Mouse (Mus musculus) natural killer cell, adult 2 months (primary cell): ENCODE data around the gene Gm13695.
"Not testable (repeated sequence)": the region's sequence is repeated elsewhere in the genome, so short reads cannot be mapped to it uniquely, and the experiment has no call there.

ENCODE experiments used
- DNase-seq, 2 experiments: peaks; one replicate each; pipeline ENCODE4 v3.0.0; 2022; ENCODE audit warnings: low spot score in 2 of 2

Gene Gm13695

DNA sequence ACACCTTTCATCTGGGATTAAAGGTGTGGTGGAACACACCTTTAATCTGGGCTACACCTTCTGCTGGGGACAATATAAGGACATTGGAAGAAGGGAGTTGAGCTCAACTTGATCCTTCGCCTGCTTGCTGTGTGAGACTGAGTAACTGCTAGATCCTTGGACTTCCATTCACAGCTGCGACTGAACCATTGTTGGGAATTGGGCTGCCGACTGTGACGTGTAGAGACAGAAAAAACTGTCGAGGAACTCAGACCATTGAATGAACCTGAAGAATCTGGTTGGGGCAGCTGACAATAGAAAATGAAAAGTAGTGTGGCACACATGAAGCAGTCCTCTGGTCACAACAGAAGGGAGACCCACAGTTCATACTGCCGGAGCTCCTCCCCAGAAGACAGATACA, at the start of gene Gm13695:
TSS of gene Gm13695 (plus strand) at position 301 of the 400 bp plus-strand sequence.
- not testable (repeated sequence) for DNase-seq

- DNase-seq: peak; percentile 3 to 62
Observed at GRCm38 (mm10) chr2:83929478-83930088, 37.5 kb upstream of the Gm13695 start.

DNA sequence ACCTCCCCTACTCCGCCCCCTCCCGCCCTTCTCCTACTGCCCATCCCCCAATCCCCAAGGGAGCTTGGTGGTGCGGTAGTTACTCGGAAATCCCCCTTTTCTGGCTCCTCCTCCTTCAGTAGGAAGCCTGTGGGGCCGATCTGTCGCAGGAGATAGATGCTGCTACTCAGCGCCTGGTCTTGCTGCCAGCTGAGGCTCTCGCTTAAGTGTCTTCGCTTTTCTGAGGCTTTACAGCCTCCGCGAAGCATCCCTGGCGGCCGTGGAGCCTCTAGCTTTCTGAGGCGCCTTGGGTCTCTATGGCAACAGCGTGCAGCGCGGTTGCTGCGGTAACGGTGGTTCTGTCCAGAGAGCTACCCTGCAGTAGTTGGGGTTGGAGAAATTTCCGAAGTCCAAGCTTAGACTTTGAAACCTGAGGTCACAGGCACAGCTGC, 26.2 kb upstream of the Gm13695 start, which contains the start of gene Zswim2:
TSS of gene Zswim2 (minus strand) at position 298 of the 431 bp plus-strand sequence.
- DNase-seq: peak; percentile 9 to 30

GRCm38 (mm10) chr2:83941378-83941777, 25.7 kb upstream of the Gm13695 start:
- no peak for DNase-seq

DNA sequence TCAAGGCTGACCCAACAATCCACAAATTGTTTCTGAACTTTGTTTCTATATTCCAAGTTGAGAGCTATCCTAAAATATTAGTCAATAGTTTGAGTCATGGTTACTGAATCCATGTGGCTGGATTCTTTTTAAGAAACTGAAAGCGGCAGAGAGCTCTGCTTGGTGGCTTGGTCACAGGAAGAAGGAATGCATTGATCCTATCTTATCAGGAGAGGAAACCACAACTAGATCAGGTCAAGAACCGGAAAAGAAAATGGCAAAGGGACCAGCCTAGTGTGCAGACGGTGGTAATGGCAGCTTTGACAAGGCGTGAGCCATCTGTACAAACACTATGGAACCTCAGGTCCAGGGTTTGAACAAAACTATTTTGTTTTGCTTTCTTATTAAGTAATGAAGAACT, 25.3 kb upstream of the Gm13695 start:
- no peak for DNase-seq

GRCm38 (mm10) chr2:83955393-83955792, 11.7 kb upstream of the Gm13695 start, which contains the start of gene Gm13698:
TSS of gene Gm13698 (plus strand) at chr2:83955693.
- not testable (repeated sequence) for DNase-seq

- not testable (repeated sequence) for DNase-seq
Observed at GRCm38 (mm10) chr2:83961203-83961602, 5.9 kb upstream of the Gm13695 start, which contains the start of gene Gm13693. TSS of gene Gm13693 (plus strand) at chr2:83961503.

- DNase-seq: not testable (repeated sequence)
Observed at GRCm38 (mm10) chr2:83972823-83973222, 5.7 kb downstream of the Gm13695 start, which contains the start of gene Gm13696. TSS of gene Gm13696 (plus strand) at chr2:83973123.

GRCm38 (mm10) chr2:83978633-83979032, 11.5 kb downstream of the Gm13695 start, which contains the start of gene Gm13694:
TSS of gene Gm13694 (plus strand) at chr2:83978933.
- not testable (repeated sequence) for DNase-seq

DNA sequence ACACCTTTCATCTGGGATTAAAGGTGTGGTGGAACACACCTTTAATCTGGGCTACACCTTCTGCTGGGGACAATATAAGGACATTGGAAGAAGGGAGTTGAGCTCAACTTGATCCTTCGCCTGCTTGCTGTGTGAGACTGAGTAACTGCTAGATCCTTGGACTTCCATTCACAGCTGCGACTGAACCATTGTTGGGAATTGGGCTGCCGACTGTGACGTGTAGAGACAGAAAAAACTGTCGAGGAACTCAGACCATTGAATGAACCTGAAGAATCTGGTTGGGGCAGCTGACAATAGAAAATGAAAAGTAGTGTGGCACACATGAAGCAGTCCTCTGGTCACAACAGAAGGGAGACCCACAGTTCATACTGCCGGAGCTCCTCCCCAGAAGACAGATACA, 17.3 kb downstream of the Gm13695 start, which contains the start of gene Gm13697:
TSS of gene Gm13697 (plus strand) at position 301 of the 400 bp plus-strand sequence.
- DNase-seq: not testable (repeated sequence)

- not testable (repeated sequence) for DNase-seq
Observed at GRCm38 (mm10) chr2:83990253-83990652, 23.1 kb downstream of the Gm13695 start, which contains the start of gene Gm13691. TSS of gene Gm13691 (plus strand) at chr2:83990553.

DNA sequence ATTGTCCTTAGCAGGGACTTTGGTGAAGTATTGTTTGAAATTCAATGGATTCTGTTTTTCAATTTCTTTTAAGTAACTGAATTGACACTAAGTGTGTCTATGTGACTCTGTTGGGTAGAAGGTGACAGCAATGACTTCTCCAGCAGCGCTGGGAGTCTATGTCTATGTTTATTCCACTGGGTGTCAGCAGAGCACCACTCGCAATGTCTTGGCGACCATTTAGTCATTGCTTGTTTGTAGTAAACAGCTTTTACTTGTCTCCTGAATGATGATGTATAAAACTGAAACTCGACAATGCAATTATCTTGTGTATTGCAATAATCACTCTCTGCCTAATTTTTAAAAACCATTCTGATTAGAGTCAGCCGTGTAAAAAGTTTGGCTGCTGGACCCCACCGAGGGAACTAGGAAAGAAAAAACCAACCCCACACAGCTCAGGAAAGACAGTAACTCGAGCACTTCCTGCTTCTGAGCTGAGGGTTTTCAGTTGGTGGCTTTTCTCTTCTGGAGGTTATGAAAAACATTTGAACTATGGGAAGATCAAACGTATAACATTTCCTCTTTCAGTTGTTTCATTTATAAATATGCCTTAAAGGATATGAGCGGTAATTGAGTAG, 26.6 kb downstream of the Gm13695 start:
- DNase-seq: peak; percentile 45 to 48

GRCm38 (mm10) chr2:83994526-83994925, 27.4 kb downstream of the Gm13695 start:
- DNase-seq: peak in 1 of 2 experiments; percentile 7

DNA sequence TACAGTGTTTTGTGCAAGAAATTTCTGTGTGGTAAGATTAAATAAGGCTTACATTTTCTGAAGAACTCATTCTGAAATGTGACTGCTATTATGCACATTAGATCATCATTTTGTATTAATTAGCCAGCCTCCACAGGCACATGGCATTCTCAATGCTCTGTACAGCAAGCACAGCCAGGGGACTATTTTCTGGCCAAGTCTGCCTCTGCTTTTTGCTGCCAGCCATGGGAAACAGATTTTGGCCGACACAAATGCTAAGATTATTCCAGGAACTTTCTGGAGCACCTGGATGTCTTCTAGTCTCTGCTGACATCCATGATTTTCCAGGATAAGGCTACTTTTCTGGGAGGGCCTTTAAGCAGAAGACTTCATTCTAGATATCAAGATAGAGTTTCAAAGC, 41.8 kb downstream of the Gm13695 start:
- no peak for DNase-seq

GRCm38 (mm10) chr2:84009818-84010217, 42.7 kb downstream of the Gm13695 start:
- DNase-seq: no peak

DNA sequence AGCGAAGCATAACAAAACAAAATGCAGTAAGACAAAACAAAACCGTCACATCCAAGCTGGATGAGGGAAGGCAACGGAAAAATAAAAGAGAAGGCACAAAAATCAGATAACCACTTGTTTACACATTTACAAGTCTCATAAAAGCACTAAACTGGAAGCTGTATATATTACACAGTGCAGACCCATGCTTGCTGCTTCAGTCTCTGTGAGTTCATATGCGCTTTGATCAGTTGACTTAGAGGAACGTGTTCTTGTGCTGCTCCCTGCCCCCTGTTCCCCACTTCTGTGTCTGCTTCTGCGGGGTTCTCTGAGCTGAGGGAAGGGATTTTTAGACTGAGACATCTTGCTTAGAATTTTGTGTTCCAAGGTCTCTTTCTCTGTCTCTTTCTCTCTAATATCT, 47.5 kb downstream of the Gm13695 start:
- DNase-seq: no peak

GRCm38 (mm10) chr2:84016291-84016690, 49.2 kb downstream of the Gm13695 start:
- not testable (repeated sequence) for DNase-seq

GRCm38 (mm10) chr2:84018330-84018729, 51.2 kb downstream of the Gm13695 start:
- DNase-seq: no peak
